Mouse (Mus musculus): Measurements from ENCODE around the gene Abtb2. TPM values are rescaled to one million over a fixed set of nuclear protein-coding genes. Genes with fewer than 3 reads are reported as not detected.

Abtb2 gene
- polyA plus RNA-seq, 1 experiment from 2014 or later = 28.0 TPM

DNA sequence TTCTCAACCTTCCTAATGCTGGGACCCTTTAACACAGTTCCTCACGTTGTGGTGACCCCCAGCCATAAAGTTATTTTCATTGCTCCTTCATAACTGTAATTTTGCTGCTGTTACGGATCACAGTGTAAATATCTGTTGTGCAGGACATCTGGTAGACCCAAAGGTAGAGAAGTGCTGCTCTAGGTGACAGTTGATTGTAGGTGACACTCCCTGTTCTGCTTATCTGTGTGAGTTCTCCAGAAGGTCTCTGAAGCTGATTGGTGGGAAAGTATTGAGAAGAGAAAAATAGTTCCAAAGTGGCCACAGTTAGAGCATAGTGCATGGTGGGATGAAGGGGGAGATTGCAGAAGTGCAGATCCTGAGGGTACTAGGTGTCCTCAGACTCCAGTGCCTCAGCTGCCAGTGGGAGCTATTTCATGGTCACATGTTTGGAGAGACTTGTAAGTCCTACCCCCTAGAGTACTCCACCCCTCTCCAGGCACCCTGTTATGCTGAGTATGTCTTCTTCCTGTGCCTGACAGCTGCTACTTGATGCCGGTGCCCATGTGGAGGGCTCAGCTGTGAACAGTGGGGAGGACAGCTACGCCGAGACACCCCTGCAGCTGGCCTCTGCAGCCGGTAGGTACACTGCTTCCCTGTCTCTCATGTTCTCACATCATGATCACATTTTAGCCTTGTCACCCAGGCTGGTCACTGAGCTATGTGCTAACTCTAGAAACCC is 141.1 kb downstream of the Abtb2 start:
- Histone ChIP-seq H3K4me2 (no peak overlapping the region), H3K36me3 (peaks cover 90% of the 10 kb centered on the region), H3K27me3 (replicated peaks) (no peaks in the 10 kb centered on the region), H3K9ac (no peak overlapping the region), H3K9me3 (replicated peaks) (no peaks in the 10 kb centered on the region), H3K27ac (ENCODE audit: poor library complexity, severe bottlenecking) (peak overlapping the region; percentile 30; the same call in 1 of the 2 replicates), H3K4me3 (no peak overlapping the region), H3K4me1 (replicated peaks) (peaks cover 30% of the 10 kb centered on the region)
- ATAC-seq (ENCODE audit: insufficient number of reproducible peaks, low FRiP score) = no peak
- 66% methylated on average over 6 of the region's 6 CpGs for WGBS

DNA sequence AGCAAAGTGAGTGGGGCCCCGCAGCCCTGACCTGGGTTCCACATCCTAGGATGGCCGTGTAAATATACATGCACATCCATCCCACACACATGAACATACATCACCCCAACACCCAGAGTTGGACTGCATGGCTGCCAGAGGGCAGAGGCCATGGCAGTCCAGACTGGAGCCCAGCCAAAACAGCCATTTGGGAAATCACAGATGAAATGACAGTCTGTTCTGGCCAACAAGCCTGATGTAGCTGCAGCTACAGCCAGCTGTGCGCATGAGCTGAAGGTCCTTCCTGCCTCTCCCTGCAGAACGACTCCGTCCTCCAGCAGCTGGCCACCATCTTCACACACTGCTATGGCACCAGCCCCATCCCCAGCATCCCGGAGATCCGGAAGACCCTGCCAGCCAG is 144.7 kb downstream of the Abtb2 start:
- Histone ChIP-seq H3K4me2 (no peak overlapping the region), H3K36me3 (peaks cover 77% of the 10 kb centered on the region), H3K4me1 (replicated peaks) (peaks cover 28% of the 10 kb centered on the region), H3K4me3 (no peak overlapping the region), H3K9me3 (replicated peaks) (no peaks in the 10 kb centered on the region), H3K27me3 (replicated peaks) (no peaks in the 10 kb centered on the region), H3K27ac (ENCODE audit: poor library complexity, severe bottlenecking) (no peak overlapping the region), H3K9ac (no peak overlapping the region)
- no peak for ATAC-seq (ENCODE audit: insufficient number of reproducible peaks, low FRiP score)
- WGBS = 82% methylated on average over 7 of the region's 7 CpGs

DNA sequence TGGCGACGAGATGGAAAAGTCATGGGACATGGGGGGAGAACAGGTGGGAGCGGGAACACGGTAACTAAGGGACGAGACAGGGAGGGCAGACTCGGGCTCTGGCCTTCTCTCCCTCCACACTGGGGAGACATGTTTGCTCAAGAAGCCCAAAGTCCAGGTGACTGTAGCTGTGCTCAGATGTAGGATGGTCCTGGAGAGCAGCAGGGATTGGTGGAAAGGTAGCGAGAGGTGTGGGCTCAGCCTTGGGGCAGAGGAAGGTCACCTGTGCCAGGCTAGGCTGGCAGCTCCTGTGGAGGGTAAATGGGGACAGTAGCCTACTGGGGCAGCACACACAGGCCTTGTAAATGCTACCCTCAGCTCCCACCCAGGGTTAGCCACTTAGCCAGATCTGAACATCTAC is 147.7 kb downstream of the Abtb2 start:
- no peak overlapping the region for H3K27ac ChIP-seq (ENCODE audit: poor library complexity, severe bottlenecking)
- H3K36me3 ChIP-seq = peaks cover 83% of the 10 kb centered on the region
- peaks cover 16% of the 10 kb centered on the region for H3K4me1 ChIP-seq (replicated peaks)
- H3K9me3 ChIP-seq (replicated peaks) = no peaks in the 10 kb centered on the region
- H3K4me2 ChIP-seq = no peak overlapping the region
- no peak for ATAC-seq (ENCODE audit: insufficient number of reproducible peaks, low FRiP score)
- no peaks in the 10 kb centered on the region for H3K27me3 ChIP-seq (replicated peaks)
- no peak overlapping the region for H3K9ac ChIP-seq
- H3K4me3 ChIP-seq = no peak overlapping the region
- WGBS = 82% methylated on average over 7 of the region's 7 CpGs

GRCm38 (mm10) chr2:103714412-103714811 is 148.3 kb downstream of the Abtb2 start:
- peaks cover 77% of the 10 kb centered on the region for H3K36me3 ChIP-seq
- WGBS = 68% methylated on average over 4 of the region's 4 CpGs
- ATAC-seq (ENCODE audit: insufficient number of reproducible peaks, low FRiP score) = no peak
- H3K27me3 ChIP-seq (replicated peaks) = no peaks in the 10 kb centered on the region
- H3K4me3 ChIP-seq = no peak overlapping the region
- H3K27ac ChIP-seq (ENCODE audit: poor library complexity, severe bottlenecking) = no peak overlapping the region
- no peak overlapping the region for H3K9ac ChIP-seq
- H3K4me1 ChIP-seq (replicated peaks) = peaks cover 18% of the 10 kb centered on the region
- H3K9me3 ChIP-seq (replicated peaks) = no peaks in the 10 kb centered on the region
- no peak overlapping the region for H3K4me2 ChIP-seq

GRCm38 (mm10) chr2:103718594-103719291 is 152.6 kb downstream of the Abtb2 start:
- Histone ChIP-seq H3K4me2 (no peak overlapping the region), H3K27ac (ENCODE audit: poor library complexity, severe bottlenecking) (no peak overlapping the region), H3K4me3 (no peak overlapping the region), H3K27me3 (replicated peaks) (no peaks in the 10 kb centered on the region), H3K9ac (no peak overlapping the region), H3K4me1 (replicated peaks) (peaks cover 18% of the 10 kb centered on the region), H3K9me3 (replicated peaks) (no peaks in the 10 kb centered on the region), H3K36me3 (peaks cover 74% of the 10 kb centered on the region)
- 60% methylated on average over 8 of the region's 8 CpGs for whole genome bisulfite sequencing
- ATAC-seq (ENCODE audit: insufficient number of reproducible peaks, low FRiP score) = peak; percentile 51; the same call in 1 of the 2 replicates

GRCm38 (mm10) chr2:103719292-103719646 is 153.2 kb downstream of the Abtb2 start:
- Histone ChIP-seq H3K9ac (no peak overlapping the region), H3K27me3 (replicated peaks) (no peaks in the 10 kb centered on the region), H3K27ac (ENCODE audit: poor library complexity, severe bottlenecking) (no peak overlapping the region), H3K4me1 (replicated peaks) (peaks cover 18% of the 10 kb centered on the region), H3K36me3 (peaks cover 79% of the 10 kb centered on the region), H3K4me3 (no peak overlapping the region), H3K9me3 (replicated peaks) (no peaks in the 10 kb centered on the region), H3K4me2 (no peak overlapping the region)
- ATAC-seq (ENCODE audit: insufficient number of reproducible peaks, low FRiP score) = no peak
- WGBS = 97% methylated on average over 7 of the region's 7 CpGs

- no peaks in the 10 kb centered on the region for H3K4me1 ChIP-seq (replicated peaks)
- no peak for ATAC-seq (ENCODE audit: insufficient number of reproducible peaks, low FRiP score)
- H3K4me2 ChIP-seq = no peak overlapping the region
- WGBS = 86% methylated on average over 2 of the region's 2 CpGs
- H3K27me3 ChIP-seq (replicated peaks) = no peaks in the 10 kb centered on the region
- H3K36me3 ChIP-seq = peaks cover 91% of the 10 kb centered on the region
- H3K9ac ChIP-seq = no peak overlapping the region
- no peak overlapping the region for H3K27ac ChIP-seq (ENCODE audit: poor library complexity, severe bottlenecking)
- no peaks in the 10 kb centered on the region for H3K9me3 ChIP-seq (replicated peaks)
- no peak overlapping the region for H3K4me3 ChIP-seq
These were observed 158.4 kb downstream of the Abtb2 start for GRCm38 (mm10) chr2:103724521-103724920.

DNA sequence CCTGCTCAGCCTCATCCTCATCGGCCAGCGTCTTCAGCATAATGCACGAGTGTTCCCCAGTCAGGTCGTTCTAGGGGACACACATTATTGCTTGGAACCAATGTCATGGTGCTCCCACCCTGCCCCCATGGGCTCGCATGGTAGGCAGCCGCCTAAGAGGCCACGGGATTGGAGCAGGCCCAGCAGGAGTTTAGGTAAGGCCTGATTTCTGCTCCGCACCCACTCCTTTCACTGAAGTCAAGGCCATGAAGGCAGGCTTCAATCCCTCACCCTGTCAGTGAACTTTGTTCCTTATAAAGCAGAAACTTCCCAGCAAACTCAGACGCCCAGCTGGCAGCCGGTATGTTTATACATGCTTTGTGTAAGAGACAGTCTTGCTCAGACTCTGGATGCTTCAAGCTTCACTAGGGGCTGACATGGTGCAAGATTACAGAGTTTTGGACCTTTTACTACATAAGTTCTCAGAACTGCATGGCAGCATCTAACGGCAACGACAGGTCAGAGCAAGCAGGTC is 162.0 kb downstream of the Abtb2 start:
- Histone ChIP-seq H3K9ac (no peak overlapping the region), H3K4me1 (replicated peaks) (no peaks in the 10 kb centered on the region), H3K4me2 (no peak overlapping the region), H3K27ac (ENCODE audit: poor library complexity, severe bottlenecking) (no peak overlapping the region), H3K27me3 (replicated peaks) (no peaks in the 10 kb centered on the region), H3K36me3 (peaks cover 94% of the 10 kb centered on the region), H3K9me3 (replicated peaks) (no peaks in the 10 kb centered on the region), H3K4me3 (no peak overlapping the region)
- 84% methylated on average over 12 of the region's 12 CpGs for WGBS
- ATAC-seq (ENCODE audit: insufficient number of reproducible peaks, low FRiP score) = no peak

GRCm38 (mm10) chr2:103730999-103731398 is 164.9 kb downstream of the Abtb2 start:
- H3K4me1 ChIP-seq (replicated peaks) = no peaks in the 10 kb centered on the region
- ATAC-seq (ENCODE audit: insufficient number of reproducible peaks, low FRiP score) = no peak
- no peak overlapping the region for H3K4me3 ChIP-seq
- H3K36me3 ChIP-seq = peaks cover 92% of the 10 kb centered on the region
- 79% methylated on average over 8 of the region's 8 CpGs for WGBS
- H3K4me2 ChIP-seq = no peak overlapping the region
- H3K9me3 ChIP-seq (replicated peaks) = no peaks in the 10 kb centered on the region
- no peaks in the 10 kb centered on the region for H3K27me3 ChIP-seq (replicated peaks)
- no peak overlapping the region for H3K9ac ChIP-seq
- no peak overlapping the region for H3K27ac ChIP-seq (ENCODE audit: poor library complexity, severe bottlenecking)

DNA sequence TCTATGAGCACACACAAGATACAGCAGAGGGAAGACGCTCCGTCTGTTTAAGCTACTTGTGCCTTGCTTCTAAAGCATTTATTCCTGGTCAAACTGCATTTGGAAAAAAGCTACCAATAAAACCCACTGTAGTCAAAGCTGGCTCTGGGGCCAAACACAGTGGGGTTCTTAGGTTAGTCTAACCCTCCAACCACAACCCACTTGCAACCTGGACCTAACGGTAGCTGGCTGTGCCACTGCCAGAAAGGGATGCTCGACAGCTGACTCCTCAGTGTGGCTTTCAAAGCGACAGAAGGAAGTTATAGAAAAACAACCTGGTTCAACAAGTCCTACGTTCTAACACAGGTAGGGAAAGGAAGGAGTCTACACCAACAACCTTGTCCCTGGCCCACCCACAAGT is 165.3 kb downstream of the Abtb2 start:
- 86% methylated on average over 6 of the region's 6 CpGs for WGBS

GRCm38 (mm10) chr2:103742821-103743220 is 176.7 kb downstream of the Abtb2 start:
- Histone ChIP-seq H3K4me3 (no peak overlapping the region), H3K27me3 (replicated peaks) (no peaks in the 10 kb centered on the region), H3K4me1 (replicated peaks) (no peaks in the 10 kb centered on the region), H3K4me2 (no peak overlapping the region), H3K9ac (no peak overlapping the region), H3K36me3 (peaks cover 63% of the 10 kb centered on the region), H3K27ac (ENCODE audit: poor library complexity, severe bottlenecking) (no peak overlapping the region), H3K9me3 (replicated peaks) (no peaks in the 10 kb centered on the region)
- 97% methylated on average over 6 of the region's 6 CpGs for WGBS
- ATAC-seq (ENCODE audit: insufficient number of reproducible peaks, low FRiP score) = no peak

More for the DNA sequence above, 165.3 kb downstream of the Abtb2 start:
- Histone ChIP-seq H3K4me3 (no peak overlapping the region), H3K27me3 (replicated peaks) (no peaks in the 10 kb centered on the region), H3K4me2 (no peak overlapping the region), H3K27ac (ENCODE audit: poor library complexity, severe bottlenecking) (no peak overlapping the region), H3K36me3 (peaks cover 92% of the 10 kb centered on the region), H3K9ac (no peak overlapping the region), H3K4me1 (replicated peaks) (no peaks in the 10 kb centered on the region), H3K9me3 (replicated peaks) (no peaks in the 10 kb centered on the region)
- no peak for ATAC-seq (ENCODE audit: insufficient number of reproducible peaks, low FRiP score)

Measured in heart, embryonic 12.5 days (tissue).